Mouse (Mus musculus) erythroblast, embryonic 14.5 days (primary cell): ENCODE data around the gene Myt1l. TPM values are rescaled to one million over a fixed set of nuclear protein-coding genes. Genes with fewer than 3 reads are reported as not detected.

ENCODE experiments used
- H3K27me3 ChIP-seq: 2 replicates; pipeline ENCODE4 v1.6.1; 2012; ENCODE audit warnings: inconsistent platforms; ENCODE audit not compliant: control insufficient read depth
- H3K36me3 ChIP-seq: 2 replicates; pipeline ENCODE4 v1.6.1; 2012; ENCODE audit warnings: mild to moderate bottlenecking, inconsistent platforms; ENCODE audit not compliant: control insufficient read depth
- H3K4me1 ChIP-seq: 2 replicates; pipeline ENCODE4 v1.6.1; 2012; ENCODE audit warnings: inconsistent platforms; ENCODE audit not compliant: control insufficient read depth
- H3K4me3 ChIP-seq: replicated peaks from 2 replicates; pipeline ENCODE3; 2012; ENCODE audit warnings: moderate library complexity, mild to moderate bottlenecking, inconsistent platforms
- H3K9me3 ChIP-seq: 2 replicates; pipeline ENCODE4 v1.6.1; 2012; ENCODE audit warnings: low read length, inconsistent platforms, mixed read lengths; ENCODE audit not compliant: control insufficient read depth
- GATA1 ChIP-seq: IDR thresholded peaks from 2 replicates; pipeline ENCODE4 v1.6.1; 2012; ENCODE audit warnings: low read length, inconsistent platforms, mixed read lengths
- TAL1 ChIP-seq: IDR thresholded peaks from 3 replicates; pipeline ENCODE4 v1.6.1; 2012; ENCODE audit warnings: low read length, inconsistent platforms, mixed read lengths
- polyA plus RNA-seq: library from polyadenylated mRNA; stranded (reverse); fragments of >175 nt; gene quantifications from 2 replicates; pipeline ENCODE4 v1.2.3, GENCODE M21; 2012

The Myt1l gene
- polyA plus RNA-seq, 1 experiment = not detected

GRCm38 (mm10) chr12:29956969-29957368 is 428.8 kb downstream of the Myt1l start:
- no peaks in the 10 kb centered on the region for H3K27me3 ChIP-seq
- no peak overlapping the region for H3K4me3 ChIP-seq
- no peaks in the 10 kb centered on the region for H3K4me1 ChIP-seq
- H3K9me3 ChIP-seq = no peaks in the 10 kb centered on the region
- TF ChIP-seq TAL1 (no peak), GATA1 (no peak)
- no peaks in the 10 kb centered on the region for H3K36me3 ChIP-seq

GRCm38 (mm10) chr12:29958637-29959036 is 430.5 kb downstream of the Myt1l start:
- H3K9me3 ChIP-seq = peaks cover 2% of the 10 kb centered on the region; the same call in 1 of the 2 replicates
- TF ChIP-seq GATA1 = no peak
- no peak for TF ChIP-seq TAL1
- no peaks in the 10 kb centered on the region for H3K4me1 ChIP-seq

GRCm38 (mm10) chr12:29961041-29961440 is 432.9 kb downstream of the Myt1l start:
- Histone ChIP-seq H3K27me3 (no peaks in the 10 kb centered on the region), H3K36me3 (no peaks in the 10 kb centered on the region), H3K9me3 (peaks cover 2% of the 10 kb centered on the region; the same call in 1 of the 2 replicates), H3K4me1 (no peaks in the 10 kb centered on the region), H3K4me3 (no peak overlapping the region)
- TF ChIP-seq GATA1 (no peak), TAL1 (no peak)

More at GRCm38 (mm10) chr12:29958637-29959036, 430.5 kb downstream of the Myt1l start:
- Histone ChIP-seq H3K4me3 (no peak overlapping the region), H3K36me3 (no peaks in the 10 kb centered on the region), H3K27me3 (no peaks in the 10 kb centered on the region)

- TF ChIP-seq GATA1 (no peak), TAL1 (no peak)
- no peaks in the 10 kb centered on the region for H3K36me3 ChIP-seq
- no peaks in the 10 kb centered on the region for H3K4me1 ChIP-seq
- H3K27me3 ChIP-seq = no peaks in the 10 kb centered on the region
- H3K9me3 ChIP-seq = peaks cover 2% of the 10 kb centered on the region; the same call in 1 of the 2 replicates
- no peak overlapping the region for H3K4me3 ChIP-seq
Observed at GRCm38 (mm10) chr12:29965016-29965415, 436.8 kb downstream of the Myt1l start.

GRCm38 (mm10) chr12:29971795-29972464 is 443.7 kb downstream of the Myt1l start:
- TF ChIP-seq GATA1 (no peak), TAL1 (no peak)
- no peak overlapping the region for H3K4me3 ChIP-seq
- H3K9me3 ChIP-seq = no peaks in the 10 kb centered on the region
- no peaks in the 10 kb centered on the region for H3K36me3 ChIP-seq
- no peaks in the 10 kb centered on the region for H3K27me3 ChIP-seq
- no peaks in the 10 kb centered on the region for H3K4me1 ChIP-seq

GRCm38 (mm10) chr12:29972533-29972932 is 444.3 kb downstream of the Myt1l start:
- Histone ChIP-seq H3K4me3 (no peak overlapping the region), H3K4me1 (no peaks in the 10 kb centered on the region), H3K36me3 (no peaks in the 10 kb centered on the region), H3K9me3 (no peaks in the 10 kb centered on the region), H3K27me3 (no peaks in the 10 kb centered on the region)
- TF ChIP-seq GATA1 (no peak), TAL1 (no peak)
